Mouse (Mus musculus) heart, embryonic 16.5 days (tissue): ENCODE data around the gene Clec16a. TPM values are rescaled to one million over a fixed set of nuclear protein-coding genes. Genes with fewer than 3 reads are reported as not detected.

Source experiments
- ATAC-seq: fragments of 200-750 bp; cut with Nextera tagmentation; replicated peaks from 2 replicates; pipeline ENCODE4 v1.8.0; 2017; ENCODE audit warnings: moderate number of reproducible peaks; ENCODE audit not compliant: insufficient read depth, low FRiP score; ENCODE audit errors: extremely low read depth
- H3K27ac ChIP-seq: fragments of 300-500 bp; sonication (generic); 2 replicates; pipeline ENCODE4 v1.5.1; 2014; ENCODE audit warnings: mild to moderate bottlenecking, low read length, control low read depth, moderate library complexity
- H3K27me3 ChIP-seq: fragments of 300-500 bp; sonication (generic); 2 replicates; pipeline ENCODE4 v1.6.1; 2014; ENCODE audit warnings: low read length, mixed read lengths; ENCODE audit not compliant: control insufficient read depth, insufficient read depth
- H3K36me3 ChIP-seq: fragments of 300-500 bp; sonication (generic); 2 replicates; pipeline ENCODE4 v1.6.1; 2014; ENCODE audit not compliant: control insufficient read depth, insufficient read depth
- H3K4me1 ChIP-seq: fragments of 300-500 bp; sonication (generic); 2 replicates; pipeline ENCODE4 v1.6.1; 2014; ENCODE audit warnings: low read length, mixed read lengths; ENCODE audit not compliant: control insufficient read depth, insufficient read depth
- H3K4me2 ChIP-seq: fragments of 300-500 bp; sonication (generic); 2 replicates; pipeline ENCODE4 v1.6.1; 2014; ENCODE audit warnings: low read depth, mild to moderate bottlenecking, control low read depth, low read length
- H3K4me3 ChIP-seq: fragments of 300-500 bp; sonication (generic); 2 replicates; pipeline ENCODE4 v1.5.1; 2014; ENCODE audit warnings: mild to moderate bottlenecking, control low read depth, low read length
- H3K9ac ChIP-seq: fragments of 300-500 bp; sonication (generic); 2 replicates; pipeline ENCODE4 v1.6.1; 2014; ENCODE audit warnings: low read length, control low read depth
- H3K9me3 ChIP-seq: fragments of 300-500 bp; sonication (generic); replicated peaks from 2 replicates; pipeline ENCODE4 v1.6.1; 2016; ENCODE audit warnings: low read length; ENCODE audit not compliant: control insufficient read depth
- WGBS: fragments of 180-500 bp; shearing (Covaris S2); extraction: QIAGEN DNeasy Blood & Tissue Kit; methylation state at CpG from one replicate; pipeline ENCODE4 v1.1.7; 2014; 5-methylcytosine and 5-hydroxymethylcytosine counted together
- polyA plus RNA-seq: library from polyadenylated mRNA; unstranded; fragments of >200 nt; fragmentation: Nextera tagmentation; extraction: Ambion mirVana; gene quantifications from 2 replicates; pipeline ENCODE4 v1.2.1, GENCODE M21; 2015

The Clec16a gene
- polyA plus RNA-seq, 1 experiment from 2014 or later = 32.6 TPM

DNA sequence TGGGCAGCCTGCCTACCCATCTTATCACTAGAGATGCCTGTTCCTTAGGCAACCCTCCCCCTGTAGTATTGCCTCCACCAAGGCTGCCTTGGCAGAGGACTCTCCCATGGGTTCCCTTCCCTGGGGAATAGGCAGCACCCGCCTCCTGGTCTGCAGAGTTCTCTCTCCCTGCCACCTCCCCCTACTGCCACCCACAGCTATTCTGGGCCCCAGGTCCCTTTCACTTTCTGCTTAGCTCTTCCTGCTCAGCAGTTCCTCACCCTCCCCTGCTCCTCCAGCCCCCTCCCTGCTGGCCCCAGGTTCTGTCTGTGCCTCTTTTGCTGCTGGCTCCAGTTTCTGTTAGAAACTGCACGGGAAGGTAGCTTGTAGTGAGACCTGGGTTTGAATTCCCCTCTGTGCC lies 224.5 kb downstream of the Clec16a start:
- no peaks in the 10 kb centered on the region for H3K36me3 ChIP-seq
- no peak overlapping the region for H3K4me2 ChIP-seq
- peaks cover 2% of the 10 kb centered on the region; the same call in 1 of the 2 replicates for H3K27me3 ChIP-seq
- peak overlapping the region; percentile 36; the same call in 1 of the 2 replicates for H3K27ac ChIP-seq
- H3K9me3 ChIP-seq = no peaks in the 10 kb centered on the region
- ATAC-seq = 0 out of 2 replicates have a peak, but pooled peaks have one; percentile 17
- no peak overlapping the region for H3K4me3 ChIP-seq
- H3K4me1 ChIP-seq = peaks cover 14% of the 10 kb centered on the region
- no peak overlapping the region for H3K9ac ChIP-seq
- 40% methylated on average over 2 of the region's 2 CpGs for WGBS

DNA sequence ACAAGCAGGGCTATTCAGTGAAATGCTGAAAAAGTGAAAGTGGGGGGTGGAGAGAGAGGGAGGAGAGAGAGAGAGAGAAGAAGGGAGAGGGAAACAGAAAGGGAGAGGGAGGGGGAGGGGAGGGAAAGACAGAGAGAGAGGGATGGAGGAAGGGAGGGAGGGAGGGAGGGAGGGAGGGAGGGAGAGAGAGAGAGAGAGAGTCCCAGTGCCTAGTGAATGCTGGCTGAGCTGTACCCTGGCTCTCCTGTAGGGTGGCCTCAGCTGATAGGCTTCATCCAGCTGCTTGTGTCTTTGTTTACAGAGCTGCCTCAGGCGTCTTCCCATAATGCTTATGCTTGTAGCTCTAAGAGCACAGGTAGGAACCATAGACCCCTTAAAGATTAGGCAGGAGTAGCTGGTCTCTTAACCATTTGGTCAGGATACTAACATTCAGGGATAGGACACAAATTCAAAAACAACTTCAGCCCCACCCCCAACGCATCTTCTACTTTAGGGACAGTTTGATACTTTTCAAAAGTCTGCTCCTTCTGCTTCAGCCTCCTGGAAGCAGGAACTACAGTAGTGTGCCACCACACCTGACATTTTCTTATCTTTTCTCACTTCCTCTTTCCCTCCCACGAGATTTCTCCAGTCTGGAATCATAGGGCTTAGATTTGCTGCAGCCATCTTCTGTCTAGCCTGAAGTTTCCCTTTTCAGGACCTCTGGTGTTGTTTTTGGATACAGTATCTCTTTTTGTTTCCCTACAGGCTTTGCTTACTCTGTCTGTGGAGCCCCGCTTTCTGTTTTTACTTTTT lies 225.6 kb downstream of the Clec16a start:
- Histone ChIP-seq H3K27ac (peak overlapping the region; percentile 56; the same call in 1 of the 2 replicates), H3K4me1 (peaks cover 14% of the 10 kb centered on the region), H3K4me2 (no peak overlapping the region), H3K9ac (no peak overlapping the region), H3K36me3 (no peaks in the 10 kb centered on the region), H3K4me3 (no peak overlapping the region), H3K27me3 (peaks cover 2% of the 10 kb centered on the region; the same call in 1 of the 2 replicates), H3K9me3 (no peaks in the 10 kb centered on the region)
- WGBS = 39% methylated on average over 4 of the region's 4 CpGs
- ATAC-seq = peak; percentile 12; the same call in 1 of the 2 replicates

DNA sequence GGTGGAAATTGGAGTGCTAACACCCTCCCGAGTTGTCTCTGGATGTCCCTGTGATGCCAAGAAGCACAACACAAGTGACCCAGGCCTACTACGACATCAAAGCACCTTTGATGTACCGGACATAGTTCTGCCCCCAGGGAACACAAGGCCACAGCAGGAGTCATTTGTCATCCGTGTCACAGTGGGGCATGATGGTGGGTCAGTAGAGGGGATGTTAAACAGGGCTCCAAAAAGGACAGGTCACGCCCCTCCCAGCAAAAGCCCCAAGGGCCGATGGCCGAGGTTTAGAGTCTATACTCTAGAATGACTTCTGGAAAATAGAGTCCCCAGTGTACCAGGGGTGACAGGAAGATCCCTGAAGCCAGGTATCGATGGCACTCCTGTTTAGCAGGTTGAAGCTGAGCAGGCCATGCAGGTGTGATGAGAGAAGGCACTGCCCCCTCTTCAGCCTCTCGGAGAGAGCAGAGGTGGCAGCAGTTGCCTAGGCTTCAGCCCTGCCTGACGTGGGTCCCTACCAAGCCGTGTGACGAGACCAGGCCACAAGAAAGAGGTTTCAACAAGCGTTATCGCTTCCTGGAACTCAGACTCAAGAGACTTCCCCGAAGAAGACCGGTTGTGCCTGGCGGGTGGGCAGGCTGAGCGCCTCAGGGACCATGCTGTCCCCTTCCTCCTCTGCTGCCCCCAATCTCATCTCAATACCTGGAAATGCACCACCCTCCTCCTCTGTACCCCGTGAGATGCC lies 226.8 kb downstream of the Clec16a start:
- H3K4me2 ChIP-seq = no peak overlapping the region
- H3K9ac ChIP-seq = no peak overlapping the region
- H3K36me3 ChIP-seq = no peaks in the 10 kb centered on the region
- H3K4me1 ChIP-seq = peaks cover 14% of the 10 kb centered on the region
- WGBS = 63% methylated on average over 19 of the region's 19 CpGs
- no peak overlapping the region for H3K4me3 ChIP-seq
- ATAC-seq = 0 out of 2 replicates have a peak, but pooled peaks have one; percentile 21
- peak overlapping the region; percentile 33 for H3K27ac ChIP-seq
- peaks cover 2% of the 10 kb centered on the region; the same call in 1 of the 2 replicates for H3K27me3 ChIP-seq
- no peaks in the 10 kb centered on the region for H3K9me3 ChIP-seq

DNA sequence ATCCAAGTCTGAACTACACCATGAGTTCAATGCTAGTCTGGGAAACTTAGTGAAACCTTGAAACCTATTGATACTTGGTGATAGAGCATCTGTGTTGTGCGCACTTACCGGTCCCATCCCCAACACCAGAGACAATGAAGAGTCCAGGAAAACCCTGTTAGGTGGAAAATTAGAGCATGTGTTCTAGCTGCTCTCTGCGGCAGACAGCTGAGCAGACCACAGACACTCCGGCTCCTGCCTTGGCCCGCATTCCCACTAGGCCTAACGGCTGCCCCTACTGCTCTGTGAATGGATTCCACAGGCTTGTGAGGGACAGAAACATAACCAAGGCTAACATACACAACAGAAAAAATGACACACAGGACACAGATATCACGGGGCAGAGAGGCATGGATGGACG lies 228.4 kb downstream of the Clec16a start:
- H3K9ac ChIP-seq = no peak overlapping the region
- no peaks in the 10 kb centered on the region for H3K36me3 ChIP-seq
- H3K9me3 ChIP-seq = no peaks in the 10 kb centered on the region
- 76% methylated on average over 8 of the region's 8 CpGs for WGBS
- no peak for ATAC-seq
- H3K4me3 ChIP-seq = no peak overlapping the region
- H3K4me2 ChIP-seq = no peak overlapping the region
- H3K27ac ChIP-seq = no peak overlapping the region
- H3K4me1 ChIP-seq = peaks cover 20% of the 10 kb centered on the region
- peaks cover 2% of the 10 kb centered on the region; the same call in 1 of the 2 replicates for H3K27me3 ChIP-seq

DNA sequence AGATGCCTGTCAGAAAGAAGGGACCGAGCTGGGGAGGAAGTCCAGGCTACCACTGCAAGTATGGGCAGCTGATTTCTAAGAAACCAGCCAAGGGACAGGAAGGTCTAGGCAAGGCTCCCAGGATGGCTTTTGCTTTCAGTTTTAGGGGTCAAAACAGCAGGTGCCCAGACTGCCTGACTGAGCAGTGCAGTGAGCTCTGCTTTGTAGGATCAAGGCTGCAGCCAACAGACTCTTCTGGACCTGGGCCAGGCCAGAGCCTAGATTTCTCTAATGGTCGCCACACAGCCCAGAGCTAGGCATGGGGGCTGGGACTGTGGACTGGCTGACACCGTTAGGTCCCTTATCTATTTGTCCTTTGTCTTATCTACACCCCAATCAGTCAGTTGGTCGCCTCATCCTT lies 229.6 kb downstream of the Clec16a start:
- no peaks in the 10 kb centered on the region for H3K36me3 ChIP-seq
- 44% methylated on average over 4 of the region's 4 CpGs for WGBS
- H3K27ac ChIP-seq = no peak overlapping the region
- no peak overlapping the region for H3K4me2 ChIP-seq
- no peak for ATAC-seq
- no peak overlapping the region for H3K9ac ChIP-seq
- H3K4me3 ChIP-seq = no peak overlapping the region
- no peaks in the 10 kb centered on the region for H3K27me3 ChIP-seq
- H3K9me3 ChIP-seq = no peaks in the 10 kb centered on the region
- H3K4me1 ChIP-seq = peaks cover 17% of the 10 kb centered on the region

DNA sequence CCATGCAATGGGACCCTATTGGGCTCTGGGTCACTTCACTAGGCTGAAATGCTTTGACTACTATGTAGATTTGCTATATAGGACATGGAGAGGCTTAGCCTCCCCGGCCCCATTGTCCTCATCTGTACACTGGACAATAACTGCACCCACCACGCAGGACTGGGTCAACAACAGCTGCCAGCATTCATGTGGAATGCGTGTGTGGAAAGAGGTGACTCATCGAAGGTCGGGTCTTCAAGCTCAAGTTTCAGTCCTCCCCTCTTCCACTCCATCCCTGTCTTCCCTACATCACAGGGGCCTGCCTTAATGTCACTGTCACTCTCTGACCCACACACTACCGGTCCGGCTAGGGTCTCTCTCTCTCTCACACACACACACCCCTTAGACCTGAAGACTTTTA lies 231.2 kb downstream of the Clec16a start:
- H3K9ac ChIP-seq = no peak overlapping the region
- ATAC-seq = no peak
- WGBS = 37% methylated on average over 7 of the region's 7 CpGs

DNA sequence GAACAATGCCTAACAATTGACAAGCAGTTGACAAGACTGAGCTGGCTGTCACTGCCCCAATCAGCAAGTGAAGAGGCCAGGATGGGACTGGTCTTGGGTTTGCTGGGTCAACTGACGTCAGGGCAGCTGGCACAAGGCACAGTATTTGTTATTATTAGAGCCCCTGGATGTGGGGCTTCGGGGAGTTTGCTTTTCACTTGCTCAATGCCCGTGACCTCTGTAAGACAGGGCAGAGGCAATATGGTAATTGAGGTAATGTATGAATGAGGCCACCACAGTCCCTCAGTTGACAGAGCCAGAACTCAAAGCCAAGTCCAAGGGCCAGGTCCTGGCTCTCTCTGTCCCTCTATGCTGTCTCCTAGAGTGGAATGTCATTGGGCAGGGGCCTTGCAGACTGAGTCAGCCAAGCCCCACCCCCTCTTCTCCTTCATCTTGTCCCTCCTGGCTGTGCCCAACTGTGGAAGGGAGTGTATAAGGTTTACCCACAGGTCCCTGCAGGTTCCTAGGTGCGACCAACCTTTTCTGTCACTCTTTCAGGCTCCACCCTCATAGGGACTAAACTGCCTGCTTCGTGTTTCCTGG lies 232.5 kb downstream of the Clec16a start:
- Histone ChIP-seq H3K9ac (no peak overlapping the region), H3K4me2 (no peak overlapping the region), H3K36me3 (no peaks in the 10 kb centered on the region), H3K4me1 (peaks cover 28% of the 10 kb centered on the region), H3K4me3 (no peak overlapping the region), H3K9me3 (no peaks in the 10 kb centered on the region), H3K27ac (0 out of 2 replicates have a peak overlapping the region, but pooled peaks have one; percentile 4), H3K27me3 (no peaks in the 10 kb centered on the region)
- WGBS = 58% methylated on average over 5 of the region's 5 CpGs
- ATAC-seq = no peak

More for the DNA sequence above, 231.2 kb downstream of the Clec16a start:
- peaks cover 16% of the 10 kb centered on the region for H3K4me1 ChIP-seq
- no peaks in the 10 kb centered on the region for H3K9me3 ChIP-seq
- H3K4me2 ChIP-seq = no peak overlapping the region
- H3K27me3 ChIP-seq = no peaks in the 10 kb centered on the region
- no peak overlapping the region for H3K27ac ChIP-seq
- H3K36me3 ChIP-seq = no peaks in the 10 kb centered on the region
- no peak overlapping the region for H3K4me3 ChIP-seq

DNA sequence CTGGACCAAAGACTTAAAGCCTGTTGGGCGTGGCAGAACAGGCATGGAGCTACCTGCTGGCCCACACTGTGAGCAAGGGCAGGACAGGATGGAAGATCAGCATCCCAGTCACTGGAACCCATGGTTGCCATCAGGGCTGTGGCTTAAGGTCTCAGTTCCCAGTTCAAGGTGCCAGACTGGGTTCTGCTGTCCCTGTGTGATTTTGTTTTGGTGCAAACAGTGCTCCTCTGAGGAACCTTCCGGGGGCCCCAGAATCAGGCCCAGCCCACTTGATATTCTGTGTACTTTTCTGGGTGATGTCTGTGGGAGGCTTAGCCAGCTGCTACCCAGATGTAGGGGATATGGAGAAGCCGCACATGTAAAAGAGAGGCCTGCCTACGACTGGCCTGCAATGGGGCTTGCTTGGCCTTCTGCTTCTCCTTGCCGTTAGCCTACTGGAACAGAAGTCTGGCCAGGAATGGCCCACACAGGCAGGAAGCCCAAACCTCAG lies 235.5 kb downstream of the Clec16a start:
- no peak overlapping the region for H3K4me3 ChIP-seq
- 81% methylated on average over 5 of the region's 5 CpGs for WGBS
- H3K36me3 ChIP-seq = no peaks in the 10 kb centered on the region
- no peaks in the 10 kb centered on the region for H3K27me3 ChIP-seq
- no peak for ATAC-seq
- 0 out of 2 replicates have a peak overlapping the region, but pooled peaks have one; percentile 46 for H3K27ac ChIP-seq
- peak overlapping the region; percentile 16; the same call in 1 of the 2 replicates for H3K9ac ChIP-seq
- no peak overlapping the region for H3K4me2 ChIP-seq
- no peaks in the 10 kb centered on the region for H3K9me3 ChIP-seq
- H3K4me1 ChIP-seq = peaks cover 42% of the 10 kb centered on the region
